Mouse (Mus musculus) bone marrow macrophage, adult 2 months (primary cell): ENCODE measurements around the gene Tbl1xr1. TPM values are rescaled to one million over a fixed set of nuclear protein-coding genes. Genes with fewer than 3 reads are reported as not detected.

Source experiments
- H3K27ac ChIP-seq: 2 replicates; pipeline ENCODE4 v1.5.1; 2012; ENCODE audit warnings: low read depth, low read length; ENCODE audit not compliant: insufficient read depth
- H3K4me1 ChIP-seq: 2 replicates; pipeline ENCODE4 v1.6.1; 2012; ENCODE audit warnings: low read length; ENCODE audit not compliant: control insufficient read depth, insufficient read depth
- H3K4me3 ChIP-seq: 2 replicates; pipeline ENCODE4 v1.5.1; 2012; ENCODE audit warnings: mild to moderate bottlenecking, low read length, moderate library complexity; ENCODE audit not compliant: insufficient read depth
- CTCF ChIP-seq: IDR thresholded peaks from 2 replicates; pipeline ENCODE4 v1.5.1; 2012; ENCODE audit warnings: low read depth, mild to moderate bottlenecking, low read length, moderate library complexity
- POLR2A ChIP-seq: IDR thresholded peaks from 2 replicates; pipeline ENCODE4 v1.6.1; 2012; ENCODE audit warnings: mild to moderate bottlenecking, low read depth, low read length, borderline replicate concordance
- polyA plus RNA-seq: library from polyadenylated mRNA; stranded (reverse); fragments of >200 nt; gene quantifications from 2 replicates; pipeline ENCODE4 v1.2.4, GENCODE M21; 2012; ENCODE audit not compliant: missing spikeins, insufficient read depth, insufficient read length

Gene Tbl1xr1
- polyA plus RNA-seq, 1 experiment = 55.5 TPM

GRCm38 (mm10) chr3:22138580-22139099 is 62.2 kb downstream of the Tbl1xr1 start:
- Histone ChIP-seq H3K4me3 (no peak overlapping the region), H3K4me1 (peaks cover 38% of the 10 kb centered on the region), H3K27ac (no peak overlapping the region)
- no peak for TF ChIP-seq POLR2A
- no peak for TF ChIP-seq CTCF

- Histone ChIP-seq H3K4me3 (no peak overlapping the region), H3K27ac (no peak overlapping the region), H3K4me1 (peaks cover 38% of the 10 kb centered on the region)
- TF ChIP-seq POLR2A (no peak), CTCF (no peak)
Measured at GRCm38 (mm10) chr3:22140111-22140658, 63.7 kb downstream of the Tbl1xr1 start.

GRCm38 (mm10) chr3:22141984-22142719 is 65.7 kb downstream of the Tbl1xr1 start:
- H3K4me1 ChIP-seq = peaks cover 35% of the 10 kb centered on the region

GRCm38 (mm10) chr3:22142846-22143641 is 66.6 kb downstream of the Tbl1xr1 start:
- TF ChIP-seq POLR2A (no peak), CTCF (peak; percentile 51; the same call in 1 of the 2 replicates)
- H3K27ac ChIP-seq = no peak overlapping the region
- peaks cover 27% of the 10 kb centered on the region for H3K4me1 ChIP-seq
- no peak overlapping the region for H3K4me3 ChIP-seq

More at GRCm38 (mm10) chr3:22141984-22142719, 65.7 kb downstream of the Tbl1xr1 start:
- no peak for TF ChIP-seq CTCF
- no peak for TF ChIP-seq POLR2A
- H3K27ac ChIP-seq = no peak overlapping the region
- no peak overlapping the region for H3K4me3 ChIP-seq

- TF ChIP-seq POLR2A (no peak), CTCF (no peak)
- no peak overlapping the region for H3K4me3 ChIP-seq
- H3K4me1 ChIP-seq = peaks cover 22% of the 10 kb centered on the region
- H3K27ac ChIP-seq = no peak overlapping the region
Measured at GRCm38 (mm10) chr3:22144255-22144654, 67.8 kb downstream of the Tbl1xr1 start.

GRCm38 (mm10) chr3:22147433-22147927 is 71.0 kb downstream of the Tbl1xr1 start:
- Histone ChIP-seq H3K4me1 (peaks cover 12% of the 10 kb centered on the region), H3K27ac (no peak overlapping the region), H3K4me3 (no peak overlapping the region)
- no peak for TF ChIP-seq CTCF
- TF ChIP-seq POLR2A = no peak

- Histone ChIP-seq H3K4me3 (no peak overlapping the region), H3K27ac (no peak overlapping the region), H3K4me1 (peaks cover 8% of the 10 kb centered on the region)
- TF ChIP-seq POLR2A = no peak
- no peak for TF ChIP-seq CTCF
Measured at GRCm38 (mm10) chr3:22148306-22148932, 72.0 kb downstream of the Tbl1xr1 start.

- TF ChIP-seq CTCF = no peak
- no peak for TF ChIP-seq POLR2A
- Histone ChIP-seq H3K4me3 (no peak overlapping the region), H3K27ac (no peak overlapping the region), H3K4me1 (peaks cover 9% of the 10 kb centered on the region)
Measured at GRCm38 (mm10) chr3:22150872-22151530, 74.5 kb downstream of the Tbl1xr1 start.

- peaks cover 9% of the 10 kb centered on the region for H3K4me1 ChIP-seq
- H3K27ac ChIP-seq = no peak overlapping the region
- TF ChIP-seq POLR2A (no peak), CTCF (no peak)
- no peak overlapping the region for H3K4me3 ChIP-seq
Measured at GRCm38 (mm10) chr3:22152773-22153172, 76.3 kb downstream of the Tbl1xr1 start.

GRCm38 (mm10) chr3:22154522-22154921 is 78.1 kb downstream of the Tbl1xr1 start:
- TF ChIP-seq POLR2A (no peak), CTCF (no peak)

More at GRCm38 (mm10) chr3:22154522-22154921, 78.1 kb downstream of the Tbl1xr1 start:
- no peak overlapping the region for H3K27ac ChIP-seq
- peaks cover 6% of the 10 kb centered on the region for H3K4me1 ChIP-seq
- H3K4me3 ChIP-seq = no peak overlapping the region
